ENCODE assay signal across 18 mouse cellular contexts in genomic region chr7:133054486-133054885, GRCm38 (mm10).
DNase-seq lines count a peak whose midpoint lies in the region; ATAC-seq and TF ChIP-seq lines count a peak whose summit lies in the region.
"Had no signal": no experiment of that assay in that cellular context is flagged by ENCODE, and none has a peak within 500 bp of the region (broad histone marks: within the 10 kb centered on the region; RNA-seq: fewer than 3 reads in every experiment).

No protein-coding gene starts in this region.

- H3K27ac ChIP-seq in intestine, postnatal 0 days (ENCODE audit: low read depth, low read length) = no peak overlapping the region
- H3K27ac ChIP-seq in intestine, embryonic 16.5 days (ENCODE audit: low read length) = no peak overlapping the region
- no peak overlapping the region for H3K27ac ChIP-seq in liver, adult 2 months (replicated peaks; ENCODE audit: insufficient read depth, low read depth, low read length)
- H3K27ac ChIP-seq in stomach, postnatal 0 days (replicated peaks) = peak overlapping the region; percentile 86; the same call in 1 of the 2 replicates
- H3K27ac ChIP-seq: limb, embryonic 12.5 days; midbrain, embryonic 13.5 days had no signal

- no peaks in the 10 kb centered on the region for H3K9me3 ChIP-seq in intestine, postnatal 0 days (ENCODE audit: control insufficient read depth)
- no peaks in the 10 kb centered on the region for H3K9me3 ChIP-seq in intestine, embryonic 16.5 days (ENCODE audit: control insufficient read depth, low read length)
- no peaks in the 10 kb centered on the region for H3K9me3 ChIP-seq in stomach, postnatal 0 days (ENCODE audit: control insufficient read depth, low read length)
- H3K9me3 ChIP-seq: limb, embryonic 12.5 days; midbrain, embryonic 13.5 days had no signal

- no peaks in the 10 kb centered on the region for H3K27me3 ChIP-seq in intestine, postnatal 0 days (replicated peaks; ENCODE audit: control insufficient read depth, insufficient read depth, low read length)
- H3K27me3 ChIP-seq in intestine, embryonic 16.5 days (replicated peaks; ENCODE audit: control insufficient read depth, insufficient read depth, low read length) = no peaks in the 10 kb centered on the region
- H3K27me3 ChIP-seq in liver, adult 2 months (ENCODE audit: control insufficient read depth, insufficient read depth, low read length) = no peaks in the 10 kb centered on the region
- H3K27me3 ChIP-seq in stomach, postnatal 0 days (ENCODE audit: control insufficient read depth, insufficient read depth, low read length) = no peaks in the 10 kb centered on the region
- H3K27me3 ChIP-seq: limb, embryonic 12.5 days; midbrain, embryonic 13.5 days had no signal

- peaks cover 5% of the 10 kb centered on the region; the same call in 1 of the 2 replicates for H3K36me3 ChIP-seq in intestine, postnatal 0 days (ENCODE audit: control insufficient read depth, insufficient read depth)
- 0 out of 2 replicates have a peak, but pooled peaks cover 7% of the 10 kb centered on the region for H3K36me3 ChIP-seq in intestine, embryonic 16.5 days (ENCODE audit: control insufficient read depth, insufficient read depth, low read length)
- no peaks in the 10 kb centered on the region for H3K36me3 ChIP-seq in liver, adult 2 months (ENCODE audit: control insufficient read depth, insufficient read depth, low read length)
- peaks cover 5% of the 10 kb centered on the region; the same call in 1 of the 2 replicates for H3K36me3 ChIP-seq in stomach, postnatal 0 days (ENCODE audit: control insufficient read depth, insufficient read depth, low read length)

- TF ChIP-seq POLR2A in liver, adult 2 months (IDR thresholded peaks at IDR 0.05; ENCODE audit: extremely low read depth, insufficient read depth, low read length) = no peak

- ATAC-seq in intestine, postnatal 0 days = no peak
- no peak for ATAC-seq in intestine, embryonic 16.5 days
- no peak for ATAC-seq in stomach, postnatal 0 days (ENCODE audit: low FRiP score, low TSS enrichment)
- ATAC-seq: CD4-positive, CD25-positive, alpha-beta regulatory T cell, adult 4 months; forebrain, embryonic 16.5 days; hindbrain, embryonic 16.5 days; midbrain, embryonic 13.5 days had no signal

- TF ChIP-seq CTCF in intestine, postnatal 0 days (IDR thresholded peaks at IDR 0.05; ENCODE audit: low read depth) = peak; percentile 52
- TF ChIP-seq CTCF in liver, adult 2 months (IDR thresholded peaks at IDR 0.05; ENCODE audit: low read depth, low read length) = peak; percentile 30
- peak; percentile 45 for TF ChIP-seq CTCF in stomach, postnatal 0 days (IDR thresholded peaks at IDR 0.05; ENCODE audit: low read depth)

- no peak for TF ChIP-seq EP300 in stomach, postnatal 0 days (optimal IDR thresholded peaks at IDR 0.05)

- 88% methylated on average over 5 of the region's 5 CpGs for WGBS in intestine, postnatal 0 days
- 91% methylated on average over 5 of the region's 5 CpGs for WGBS in intestine, embryonic 16.5 days
- WGBS in liver, adult 2 months = 95% methylated on average over 5 of the region's 5 CpGs
- 94% methylated on average over 5 of the region's 5 CpGs for WGBS in stomach, postnatal 0 days

- no peak for DNase-seq in liver, adult 2 months (ENCODE audit: extremely low read depth, low read depth, low spot score)
- no peak for DNase-seq in liver
- DNase-seq in thymus, postnatal 4 days = peak; percentile 12
- DNase-seq in thymus, postnatal 36 days = no peak
- no peak for DNase-seq in stomach, postnatal 0 days (ENCODE audit: low spot score)
- no peak for DNase-seq in MN1 (ENCODE audit: low spot score)
- DNase-seq: adrenal gland, adult 8-10 months; lung, postnatal 36 days; right cerebral cortex, adult 18-20 months; spleen, adult 18-20 months; thymus, postnatal 14 days had no signal

- H3K79me2 ChIP-seq in liver, adult 2 months (ENCODE audit: control insufficient read depth, insufficient read depth, low read length) = no peaks in the 10 kb centered on the region

- H3K4me2 ChIP-seq in intestine, postnatal 0 days (replicated peaks; ENCODE audit: low read depth) = no peak overlapping the region
- no peak overlapping the region for H3K4me2 ChIP-seq in intestine, embryonic 16.5 days (ENCODE audit: low read depth, low read length)
- H3K4me2 ChIP-seq in stomach, postnatal 0 days (replicated peaks; ENCODE audit: low read depth) = no peak overlapping the region
- H3K4me2 ChIP-seq: limb, embryonic 12.5 days; midbrain, embryonic 13.5 days had no signal

- no peak overlapping the region for H3K4me3 ChIP-seq in intestine, postnatal 0 days (ENCODE audit: low read depth, low read length)
- no peak overlapping the region for H3K4me3 ChIP-seq in intestine, embryonic 16.5 days (ENCODE audit: low read length)
- no peak overlapping the region for H3K4me3 ChIP-seq in liver, adult 2 months (ENCODE audit: insufficient read depth, low read depth, low read length)
- H3K4me3 ChIP-seq in stomach, postnatal 0 days (ENCODE audit: low read depth, low read length) = no peak overlapping the region
- H3K4me3 ChIP-seq: limb, embryonic 12.5 days; midbrain, embryonic 13.5 days had no signal

- peaks cover 14% of the 10 kb centered on the region; the same call in 1 of the 2 replicates for H3K4me1 ChIP-seq in intestine, postnatal 0 days (replicated peaks; ENCODE audit: control insufficient read depth, insufficient read depth, low read length)
- peaks cover 39% of the 10 kb centered on the region for H3K4me1 ChIP-seq in intestine, embryonic 16.5 days (ENCODE audit: control insufficient read depth, insufficient read depth, low read length)
- peaks cover 2% of the 10 kb centered on the region; the same call in 1 of the 2 replicates for H3K4me1 ChIP-seq in liver, adult 2 months (ENCODE audit: control insufficient read depth, insufficient read depth, low read length)
- peaks cover 9% of the 10 kb centered on the region for H3K4me1 ChIP-seq in stomach, postnatal 0 days (replicated peaks; ENCODE audit: control insufficient read depth, insufficient read depth)

- H3K9ac ChIP-seq in intestine, postnatal 0 days (ENCODE audit: low read depth, low read length) = no peak overlapping the region
- H3K9ac ChIP-seq in intestine, embryonic 16.5 days (ENCODE audit: low read depth, low read length) = no peak overlapping the region
- no peak overlapping the region for H3K9ac ChIP-seq in liver, adult 2 months (ENCODE audit: low read depth, low read length)
- no peak overlapping the region for H3K9ac ChIP-seq in stomach, postnatal 0 days (ENCODE audit: low read length)
- H3K9ac ChIP-seq: limb, embryonic 12.5 days; midbrain, embryonic 13.5 days had no signal
